Mouse (Mus musculus): ENCODE data around the gene Olfr1113. TPM values are rescaled to one million over a fixed set of nuclear protein-coding genes. Genes with fewer than 3 reads are reported as not detected.

Gene Olfr1113
- polyA plus RNA-seq (2014; fragmentation: Illumina TruSeq; extraction: RNeasy Lipid Tissue Mini Kit (QIAGEN cat#74804); ENCODE audit: low read depth, low replicate concordance), result not detected

GRCm38 (mm10) chr2:87208670-87209069 lies at the start of gene Olfr1113:
TSS of gene Olfr1113 (plus strand) at chr2:87208970.

GRCm38 (mm10) chr2:87187498-87187897 lies 21.3 kb upstream of the Olfr1113 start, which contains the start of gene Olfr1112:
TSS of gene Olfr1112 (plus strand) at chr2:87187798.

GRCm38 (mm10) chr2:87247713-87248112 lies 38.9 kb downstream of the Olfr1113 start, which contains the start of gene Olfr1115:
TSS of gene Olfr1115 (plus strand) at chr2:87248013.

Other genes with a start within 250 kb of the Olfr1113 start
- not detected for gene Olfr1099, start 248.3 kb upstream of the Olfr1113 start, polyA plus RNA-seq (2014; fragmentation: Illumina TruSeq; extraction: RNeasy Lipid Tissue Mini Kit (QIAGEN cat#74804); ENCODE audit: low read depth, low replicate concordance)
- not detected for gene Olfr1100, start 229.0 kb upstream of the Olfr1113 start, polyA plus RNA-seq (2014; fragmentation: Illumina TruSeq; extraction: RNeasy Lipid Tissue Mini Kit (QIAGEN cat#74804); ENCODE audit: low read depth, low replicate concordance)
- not detected for gene Olfr1101, start 217.7 kb upstream of the Olfr1113 start, polyA plus RNA-seq (2014; fragmentation: Illumina TruSeq; extraction: RNeasy Lipid Tissue Mini Kit (QIAGEN cat#74804); ENCODE audit: low read depth, low replicate concordance)
- not detected for gene Olfr1102, start 210.6 kb upstream of the Olfr1113 start, polyA plus RNA-seq (2014; fragmentation: Illumina TruSeq; extraction: RNeasy Lipid Tissue Mini Kit (QIAGEN cat#74804); ENCODE audit: low read depth, low replicate concordance)
- gene Olfr1104, start 181.9 kb upstream of the Olfr1113 start, polyA plus RNA-seq (2014; fragmentation: Illumina TruSeq; extraction: RNeasy Lipid Tissue Mini Kit (QIAGEN cat#74804); ENCODE audit: low read depth, low replicate concordance), result not detected
- not detected for gene Olfr1105, start 172.4 kb upstream of the Olfr1113 start, polyA plus RNA-seq (2014; fragmentation: Illumina TruSeq; extraction: RNeasy Lipid Tissue Mini Kit (QIAGEN cat#74804); ENCODE audit: low read depth, low replicate concordance)
- not detected for gene Olfr1106, start 156.7 kb upstream of the Olfr1113 start, polyA plus RNA-seq (2014; fragmentation: Illumina TruSeq; extraction: RNeasy Lipid Tissue Mini Kit (QIAGEN cat#74804); ENCODE audit: low read depth, low replicate concordance)
- gene Olfr1107, start 133.2 kb upstream of the Olfr1113 start, polyA plus RNA-seq (2014; fragmentation: Illumina TruSeq; extraction: RNeasy Lipid Tissue Mini Kit (QIAGEN cat#74804); ENCODE audit: low read depth, low replicate concordance), result not detected
- gene Olfr1109, start 113.0 kb upstream of the Olfr1113 start, polyA plus RNA-seq (2014; fragmentation: Illumina TruSeq; extraction: RNeasy Lipid Tissue Mini Kit (QIAGEN cat#74804); ENCODE audit: low read depth, low replicate concordance), result not detected
- gene Olfr259, start 94.4 kb upstream of the Olfr1113 start, polyA plus RNA-seq (2014; fragmentation: Illumina TruSeq; extraction: RNeasy Lipid Tissue Mini Kit (QIAGEN cat#74804); ENCODE audit: low read depth, low replicate concordance), result not detected
- not detected for gene Olfr1110, start 68.7 kb upstream of the Olfr1113 start, polyA plus RNA-seq (2014; fragmentation: Illumina TruSeq; extraction: RNeasy Lipid Tissue Mini Kit (QIAGEN cat#74804); ENCODE audit: low read depth, low replicate concordance)
- not detected for gene Olfr1111, start 56.3 kb upstream of the Olfr1113 start, polyA plus RNA-seq (2014; fragmentation: Illumina TruSeq; extraction: RNeasy Lipid Tissue Mini Kit (QIAGEN cat#74804); ENCODE audit: low read depth, low replicate concordance)
- gene Olfr1112, start 21.2 kb upstream of the Olfr1113 start, polyA plus RNA-seq (2014; fragmentation: Illumina TruSeq; extraction: RNeasy Lipid Tissue Mini Kit (QIAGEN cat#74804); ENCODE audit: low read depth, low replicate concordance), result not detected
- not detected for gene Olfr1115, start 39.0 kb downstream of the Olfr1113 start, polyA plus RNA-seq (2014; fragmentation: Illumina TruSeq; extraction: RNeasy Lipid Tissue Mini Kit (QIAGEN cat#74804); ENCODE audit: low read depth, low replicate concordance)
- not detected for gene Olfr1116, start 58.6 kb downstream of the Olfr1113 start, polyA plus RNA-seq (2014; fragmentation: Illumina TruSeq; extraction: RNeasy Lipid Tissue Mini Kit (QIAGEN cat#74804); ENCODE audit: low read depth, low replicate concordance)
- not detected for gene Olfr1118, start 98.6 kb downstream of the Olfr1113 start, polyA plus RNA-seq (2014; fragmentation: Illumina TruSeq; extraction: RNeasy Lipid Tissue Mini Kit (QIAGEN cat#74804); ENCODE audit: low read depth, low replicate concordance)
- not detected for gene Olfr1120, start 145.8 kb downstream of the Olfr1113 start, polyA plus RNA-seq (2014; fragmentation: Illumina TruSeq; extraction: RNeasy Lipid Tissue Mini Kit (QIAGEN cat#74804); ENCODE audit: low read depth, low replicate concordance)
- not detected for gene Olfr1121, start 160.9 kb downstream of the Olfr1113 start, polyA plus RNA-seq (2014; fragmentation: Illumina TruSeq; extraction: RNeasy Lipid Tissue Mini Kit (QIAGEN cat#74804); ENCODE audit: low read depth, low replicate concordance)
- gene Olfr1122, start 176.9 kb downstream of the Olfr1113 start, polyA plus RNA-seq (2014; fragmentation: Illumina TruSeq; extraction: RNeasy Lipid Tissue Mini Kit (QIAGEN cat#74804); ENCODE audit: low read depth, low replicate concordance), result not detected
- not detected for gene Olfr1123, start 207.7 kb downstream of the Olfr1113 start, polyA plus RNA-seq (2014; fragmentation: Illumina TruSeq; extraction: RNeasy Lipid Tissue Mini Kit (QIAGEN cat#74804); ENCODE audit: low read depth, low replicate concordance)
- not detected for gene Olfr1124, start 221.3 kb downstream of the Olfr1113 start, polyA plus RNA-seq (2014; fragmentation: Illumina TruSeq; extraction: RNeasy Lipid Tissue Mini Kit (QIAGEN cat#74804); ENCODE audit: low read depth, low replicate concordance)
- gene Olfr1126, start 245.0 kb downstream of the Olfr1113 start, polyA plus RNA-seq (2014; fragmentation: Illumina TruSeq; extraction: RNeasy Lipid Tissue Mini Kit (QIAGEN cat#74804); ENCODE audit: low read depth, low replicate concordance), result not detected

Measured in sigmoid colon, adult 10 weeks (tissue).